Mouse (Mus musculus) ES-E14 (cell line): ENCODE measurements around the gene Cnot2.

Experiments used
- CHD2 ChIP-seq: IDR thresholded peaks from 2 replicates; pipeline ENCODE4 v1.6.1; 2014; ENCODE audit warnings: mild to moderate bottlenecking, low read depth, low read length, inconsistent platforms
- MAFK ChIP-seq: IDR thresholded peaks from 2 replicates; pipeline ENCODE4 v1.6.1; 2014; ENCODE audit warnings: mild to moderate bottlenecking, low read depth, low read length, inconsistent platforms; ENCODE audit not compliant: insufficient read depth
- ZC3H11A ChIP-seq: IDR thresholded peaks from 2 replicates; pipeline ENCODE4 v1.6.1; 2012; ENCODE audit warnings: low read depth, mild to moderate bottlenecking, inconsistent platforms, low read length, borderline replicate concordance

DNA sequence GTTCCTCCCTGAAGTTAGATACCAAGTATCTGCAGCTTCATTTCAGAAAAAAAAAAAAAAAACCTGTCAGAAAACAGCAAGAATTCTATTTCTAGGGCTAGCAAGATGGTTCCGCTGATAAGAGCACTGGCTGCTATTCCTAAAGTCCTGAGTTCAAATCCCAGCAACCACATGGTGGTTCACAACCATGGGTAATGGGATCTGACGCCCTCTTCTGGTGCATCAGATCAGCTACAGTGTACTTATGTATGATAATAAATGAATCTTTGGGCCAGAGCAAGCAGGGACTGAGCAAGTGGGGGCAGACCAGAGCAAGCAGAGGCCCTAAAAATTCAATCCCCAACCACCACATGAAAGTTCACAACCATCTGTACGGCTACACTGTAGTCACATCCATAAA is 4.1 kb downstream of the Cnot2 start:
- TF ChIP-seq CHD2 (no peak), MAFK (no peak), ZC3H11A (no peak)
